Mouse (Mus musculus): Measurements from ENCODE around the gene Pde5a. TPM values are rescaled to one million over a fixed set of nuclear protein-coding genes. Genes with fewer than 3 reads are reported as not detected.

Pde5a gene
- polyA plus RNA-seq, 1 experiment from 2014 or later, result 3.2 TPM

Other genes with a start within 250 kb of the Pde5a start
- 85.2 and 87.3 TPM in 2 replicates for gene Fnbp1l, start 109.2 kb upstream of the Pde5a start, polyA plus RNA-seq (2014; fragmentation: Nextera tagmentation; extraction: Ambion mirVana)
- not detected in 2 replicates for gene Fabp2, start 166.1 kb downstream of the Pde5a start, polyA plus RNA-seq (2014; fragmentation: Nextera tagmentation; extraction: Ambion mirVana)
- not detected in 2 replicates for gene Gm10959, start 190.4 kb downstream of the Pde5a start, polyA plus RNA-seq (2014; fragmentation: Nextera tagmentation; extraction: Ambion mirVana)
- 75.1 and 81.7 TPM in 2 replicates for gene 1810037I17Rik, start 195.3 kb downstream of the Pde5a start, polyA plus RNA-seq (2014; fragmentation: Nextera tagmentation; extraction: Ambion mirVana)